Comparison of ENCODE assay signal across 10 mouse cellular contexts in genomic region chr11:72487171-72487570, GRCm38 (mm10). TPM values are rescaled to one million over a fixed set of nuclear protein-coding genes. Genes with fewer than 3 reads are reported as not detected.
DNase-seq lines count a peak whose midpoint lies in the region; ATAC-seq lines count a peak whose summit lies in the region.
"Had no signal": no experiment of that assay in that cellular context is flagged by ENCODE, and none has a peak within 500 bp of the region (broad histone marks: within the 10 kb centered on the region; RNA-seq: fewer than 3 reads in every experiment).

No protein-coding gene starts in this region.

- peaks cover 46% of the 10 kb centered on the region for H3K27me3 ChIP-seq in heart, embryonic 12.5 days (replicated peaks)
- H3K27me3 ChIP-seq in midbrain, embryonic 10.5 days (ENCODE audit: low read depth, poor library complexity, severe bottlenecking) = peaks cover 54% of the 10 kb centered on the region
- H3K27me3 ChIP-seq in midbrain, embryonic 11.5 days (ENCODE audit: control insufficient read depth, insufficient read depth, low read length) = peaks cover 18% of the 10 kb centered on the region
- H3K27me3 ChIP-seq in liver, embryonic 13.5 days = peaks cover 25% of the 10 kb centered on the region

- peaks cover 24% of the 10 kb centered on the region for H3K4me1 ChIP-seq in heart, embryonic 12.5 days (replicated peaks)
- H3K4me1 ChIP-seq in midbrain, embryonic 10.5 days = peaks cover 51% of the 10 kb centered on the region
- H3K4me1 ChIP-seq in midbrain, embryonic 11.5 days (ENCODE audit: control insufficient read depth, insufficient read depth, low read length) = peaks cover 7% of the 10 kb centered on the region; the same call in 1 of the 2 replicates
- peaks cover 87% of the 10 kb centered on the region for H3K4me1 ChIP-seq in liver, embryonic 13.5 days (replicated peaks)

- peak overlapping the region; percentile 100 for H3K4me2 ChIP-seq in heart, embryonic 12.5 days
- no peak overlapping the region for H3K4me2 ChIP-seq in midbrain, embryonic 11.5 days
- H3K4me2 ChIP-seq in liver, embryonic 13.5 days = peak overlapping the region; percentile 91

- ATAC-seq in heart, embryonic 12.5 days (ENCODE audit: insufficient number of reproducible peaks, low FRiP score) = no peak
- no peak for ATAC-seq in midbrain, embryonic 11.5 days (ENCODE audit: low FRiP score)
- ATAC-seq in liver, embryonic 13.5 days (ENCODE audit: low read depth) = no peak
- no peak for ATAC-seq in cerebellum, adult (ENCODE audit: insufficient number of reproducible peaks, low FRiP score, low TSS enrichment)

- H3K4me3 ChIP-seq in heart, embryonic 12.5 days = no peak overlapping the region
- H3K4me3 ChIP-seq in midbrain, embryonic 10.5 days = peak overlapping the region; percentile 73
- H3K4me3 ChIP-seq in midbrain, embryonic 11.5 days (ENCODE audit: low read depth, low read length) = no peak overlapping the region
- H3K4me3 ChIP-seq in liver, embryonic 13.5 days (replicated peaks) = peak overlapping the region; percentile 67

- no peaks in the 10 kb centered on the region for H3K36me3 ChIP-seq in heart, embryonic 12.5 days
- no peaks in the 10 kb centered on the region for H3K36me3 ChIP-seq in midbrain, embryonic 10.5 days
- H3K36me3 ChIP-seq in midbrain, embryonic 11.5 days (ENCODE audit: control insufficient read depth, insufficient read depth, low read length) = no peaks in the 10 kb centered on the region
- no peaks in the 10 kb centered on the region for H3K36me3 ChIP-seq in liver, embryonic 13.5 days

- no peaks in the 10 kb centered on the region for H3K9me3 ChIP-seq in heart, embryonic 12.5 days (replicated peaks)
- H3K9me3 ChIP-seq in midbrain, embryonic 10.5 days (replicated peaks) = no peaks in the 10 kb centered on the region
- H3K9me3 ChIP-seq in midbrain, embryonic 11.5 days (ENCODE audit: control insufficient read depth, low read length) = no peaks in the 10 kb centered on the region
- H3K9me3 ChIP-seq in liver, embryonic 13.5 days (replicated peaks) = no peaks in the 10 kb centered on the region

- H3K9ac ChIP-seq in heart, embryonic 12.5 days = no peak overlapping the region
- H3K9ac ChIP-seq in midbrain, embryonic 11.5 days (ENCODE audit: low read length) = no peak overlapping the region
- peak overlapping the region; percentile 40; the same call in 1 of the 2 replicates for H3K9ac ChIP-seq in liver, embryonic 13.5 days

- H3K27ac ChIP-seq in heart, embryonic 12.5 days (ENCODE audit: poor library complexity, severe bottlenecking) = no peak overlapping the region
- no peak overlapping the region for H3K27ac ChIP-seq in midbrain, embryonic 10.5 days (replicated peaks)
- H3K27ac ChIP-seq in midbrain, embryonic 11.5 days (ENCODE audit: low read depth, low read length) = no peak overlapping the region
- 0 out of 2 replicates have a peak overlapping the region, but pooled peaks have one; percentile 29 for H3K27ac ChIP-seq in liver, embryonic 13.5 days

- DNase-seq in heart, adult 8-10 months (ENCODE audit: low spot score) = no peak
- no peak for DNase-seq in midbrain, embryonic 10.5 days (ENCODE audit: low spot score)
- DNase-seq in midbrain, embryonic 11.5 days (ENCODE audit: low spot score, missing footprints) = no peak
- no peak for DNase-seq in liver, embryonic 13.5 days
- no peak for DNase-seq in adrenal gland, postnatal 14 days
- no peak for DNase-seq in spleen, postnatal 14 days (ENCODE audit: low spot score in 2 of 2)
- DNase-seq: cerebellum, adult 2 months had no signal

- 45% methylated on average over 5 of the region's 5 CpGs for WGBS in heart, embryonic 12.5 days
- 70% methylated on average over 5 of the region's 5 CpGs for WGBS in midbrain, embryonic 10.5 days
- WGBS in midbrain, embryonic 11.5 days = 70% methylated on average over 5 of the region's 5 CpGs
- 20% methylated on average over 5 of the region's 5 CpGs for WGBS in liver, embryonic 13.5 days (ENCODE audit: insufficient replicate concordance)

RNA-seq across cellular contexts. Expression of gene Spns2, which starts 2.5 kb away (rescaled TPM):
- polyA plus RNA-seq in heart, embryonic 12.5 days (2016; fragmentation: Nextera tagmentation; extraction: Ambion mirVana) = 3.3 and 3.5 TPM in 2 replicates
- 10 to 100 TPM in 1 of 4 experiments, 1 to 10 TPM in 3; 7.4 to 10.2 (median 7.9) TPM for total RNA-seq in heart, adult 8-10 months (2022)
- polyA plus RNA-seq in midbrain, embryonic 10.5 days (2016; fragmentation: Nextera tagmentation; extraction: Ambion mirVana) = 2.1 and 2.9 TPM in 2 replicates
- 4.0 and 4.7 TPM in 2 replicates for polyA plus RNA-seq in midbrain, embryonic 11.5 days (2014; fragmentation: Nextera tagmentation; extraction: Ambion mirVana)
- polyA plus RNA-seq in liver, embryonic 13.5 days (2015; fragmentation: Nextera tagmentation; extraction: Ambion mirVana) = 4.3 and 5.5 TPM in 2 replicates
- 6.9 and 13.1 TPM in 2 replicates for total RNA-seq in adrenal gland, postnatal 14 days (2021)

RNA-seq across cellular contexts. Expression of gene Mybbp1a, which starts 46.0 kb away (rescaled TPM):
- 99.5 and 106 TPM in 2 replicates for polyA plus RNA-seq in heart, embryonic 12.5 days (2016; fragmentation: Nextera tagmentation; extraction: Ambion mirVana)
- total RNA-seq in heart, adult 8-10 months (2022) = 10 to 100 TPM; 42.4 to 49.4 (median 45.9) TPM
- polyA plus RNA-seq in midbrain, embryonic 10.5 days (2016; fragmentation: Nextera tagmentation; extraction: Ambion mirVana) = 192 and 236 TPM in 2 replicates
- 142 and 144 TPM in 2 replicates for polyA plus RNA-seq in midbrain, embryonic 11.5 days (2014; fragmentation: Nextera tagmentation; extraction: Ambion mirVana)
- 129 and 138 TPM in 2 replicates for polyA plus RNA-seq in liver, embryonic 13.5 days (2015; fragmentation: Nextera tagmentation; extraction: Ambion mirVana)
- 85.6 and 101 TPM in 2 replicates for total RNA-seq in adrenal gland, postnatal 14 days (2021)

RNA-seq across cellular contexts. Expression of gene Ggt6, which starts 51.8 kb away (rescaled TPM):
- not detected in 2 replicates for polyA plus RNA-seq in heart, embryonic 12.5 days (2016; fragmentation: Nextera tagmentation; extraction: Ambion mirVana)
- total RNA-seq in heart, adult 8-10 months (2022) = under 1 TPM in 2 of 4 experiments, not detected in 2; 0.32 to 0.44 TPM
- not detected in 2 replicates for polyA plus RNA-seq in midbrain, embryonic 10.5 days (2016; fragmentation: Nextera tagmentation; extraction: Ambion mirVana)
- polyA plus RNA-seq in midbrain, embryonic 11.5 days (2014; fragmentation: Nextera tagmentation; extraction: Ambion mirVana) = not detected in 2 replicates
- polyA plus RNA-seq in liver, embryonic 13.5 days (2015; fragmentation: Nextera tagmentation; extraction: Ambion mirVana) = not detected in 2 replicates
- 1.7 and 2.8 TPM in 2 replicates for total RNA-seq in adrenal gland, postnatal 14 days (2021)
- total RNA-seq: monocyte, adult 5-6 weeks had no signal

Comparison
In these comparisons a context has a peak if more than half of its experiments do, and no peak if none do; other contexts are left out.
1. H3K4me3 ChIP-seq: peak in midbrain, embryonic 10.5 days (single experiment) and liver, embryonic 13.5 days (single experiment); none in heart, embryonic 12.5 days (single experiment) and midbrain, embryonic 11.5 days (single experiment).